ENCODE assay signal across 9 mouse cellular contexts in the genomic region with DNA sequence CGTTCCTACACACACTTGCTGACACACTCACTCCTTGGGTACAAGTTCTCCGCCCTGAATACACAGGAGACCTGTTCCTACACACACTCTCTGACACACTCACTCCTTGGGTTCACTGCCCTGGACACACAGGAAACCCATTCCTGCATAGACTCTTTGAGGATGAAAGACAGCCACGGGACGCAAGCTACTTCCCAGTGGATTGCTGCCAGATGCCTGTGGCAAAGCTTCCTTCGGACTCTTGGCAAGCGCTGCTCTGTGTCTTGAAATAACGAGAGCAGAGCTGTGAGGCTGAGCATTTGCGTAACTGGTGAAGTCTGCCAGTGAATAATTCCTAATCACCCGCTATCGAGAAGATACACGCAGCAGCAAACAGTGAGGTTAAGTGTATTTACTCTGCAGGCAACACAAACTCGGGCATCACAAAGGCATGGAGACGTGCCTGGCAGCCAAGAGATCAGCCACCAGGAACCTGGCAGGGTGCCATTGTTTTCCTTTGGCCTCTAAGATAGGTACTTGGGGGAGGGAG. TPM values are rescaled to one million over a fixed set of nuclear protein-coding genes. Genes with fewer than 3 reads are reported as not detected.
DNase-seq lines count a peak whose midpoint lies in the region; ATAC-seq and TF ChIP-seq lines count a peak whose summit lies in the region.
"Had no signal": no experiment of that assay in that cellular context is flagged by ENCODE, and none has a peak within 500 bp of the region (broad histone marks: within the 10 kb centered on the region; RNA-seq: fewer than 3 reads in every experiment).

No protein-coding gene starts in this region.

- no peak for TF ChIP-seq EP300 in MEL (IDR thresholded peaks at IDR 0.05; ENCODE audit: low read depth in 1 of 2, low read length in 2 of 2)
- TF ChIP-seq EP300 in stomach, postnatal 0 days (optimal IDR thresholded peaks at IDR 0.05), result no peak

- no peaks in the 10 kb centered on the region for H3K36me3 ChIP-seq in MEL (ENCODE audit: control insufficient read depth in 1 of 2, insufficient read depth in 2 of 2, low read length in 2 of 2)
- peaks cover 8% of the 10 kb centered on the region for H3K36me3 ChIP-seq in forebrain, postnatal 0 days (ENCODE audit: insufficient read depth)
- no peaks in the 10 kb centered on the region for H3K36me3 ChIP-seq in stomach, postnatal 0 days (ENCODE audit: control insufficient read depth, insufficient read depth, low read length)

- H3K9me3 ChIP-seq in MEL (replicated peaks; ENCODE audit: insufficient read depth, low read length), result no peaks in the 10 kb centered on the region
- no peaks in the 10 kb centered on the region for H3K9me3 ChIP-seq in forebrain, postnatal 0 days (ENCODE audit: low read length)
- H3K9me3 ChIP-seq in stomach, postnatal 0 days (ENCODE audit: control insufficient read depth, low read length), result no peaks in the 10 kb centered on the region
- H3K9me3 ChIP-seq: neural tube, embryonic 12.5 days had no signal

- WGBS in forebrain, postnatal 0 days, result 14% methylated on average over 13 of the region's 13 CpGs
- 8% methylated on average over 13 of the region's 13 CpGs for WGBS in stomach, postnatal 0 days

- H3K79me2 ChIP-seq in MEL (ENCODE audit: control insufficient read depth, insufficient read depth, low read length, poor library complexity), result no peaks in the 10 kb centered on the region

- no peak for TF ChIP-seq RAD21 in MEL (IDR thresholded peaks at IDR 0.05; ENCODE audit: low read depth, low read length)

- H3K4me3 ChIP-seq in MEL (ENCODE audit: control insufficient read depth in 1 of 2, insufficient read depth in 1 of 2, low read depth in 2 of 2, low read length in 2 of 2), result no peak overlapping the region
- H3K4me3 ChIP-seq in forebrain, postnatal 0 days (ENCODE audit: low read depth, low read length), result no peak overlapping the region
- peak overlapping the region; percentile 8; the same call in 1 of the 2 replicates for H3K4me3 ChIP-seq in stomach, postnatal 0 days (ENCODE audit: low read depth, low read length)
- H3K4me3 ChIP-seq: neural tube, embryonic 12.5 days had no signal

- no peaks in the 10 kb centered on the region for H3K4me1 ChIP-seq in MEL (ENCODE audit: control insufficient read depth in 1 of 2, insufficient read depth in 2 of 2, low read length in 2 of 2)
- H3K4me1 ChIP-seq in forebrain, postnatal 0 days (ENCODE audit: insufficient read depth), result peaks cover 7% of the 10 kb centered on the region
- peaks cover 11% of the 10 kb centered on the region for H3K4me1 ChIP-seq in stomach, postnatal 0 days (replicated peaks; ENCODE audit: control insufficient read depth, insufficient read depth)
- H3K4me1 ChIP-seq: neural tube, embryonic 12.5 days had no signal

- H3K27ac ChIP-seq in MEL (ENCODE audit: control insufficient read depth, low read depth, low read length), result no peak overlapping the region
- peak overlapping the region; percentile 11; the same call in 1 of the 2 replicates for H3K27ac ChIP-seq in forebrain, postnatal 0 days (ENCODE audit: low read depth, low read length)
- peak overlapping the region; percentile 88 for H3K27ac ChIP-seq in stomach, postnatal 0 days (replicated peaks)
- H3K27ac ChIP-seq: neural tube, embryonic 12.5 days had no signal

- intact Hi-C loops in heart, postnatal 25 days (cut with DNase I), result no loop called here

- ATAC-seq in forebrain, postnatal 0 days, result peak; percentile 63
- ATAC-seq in stomach, postnatal 0 days (ENCODE audit: low FRiP score, low TSS enrichment), result peak; percentile 91
- ATAC-seq in erythroid progenitor cell, adult 5-6 weeks (replicated peaks; ENCODE audit: low FRiP score, poor library complexity, severe bottlenecking), result no peak

- peak; percentile 26 for DNase-seq in MEL (ENCODE audit: low read depth, low spot score)
- DNase-seq in adrenal gland, postnatal 25 days, result peak; percentile 73
- peak; percentile 82 for DNase-seq in forebrain, postnatal 0 days
- peak; percentile 77 for DNase-seq in heart, postnatal 25 days (ENCODE audit: low spot score)
- peak; percentile 60 to 70 for DNase-seq in layer of hippocampus, postnatal 10 days (ENCODE audit: low spot score in 2 of 2)
- peak; percentile 86 to 93 for DNase-seq in lung, postnatal 4 days
- DNase-seq in stomach, postnatal 0 days (ENCODE audit: low spot score), result peak; percentile 89

- H3K4me2 ChIP-seq in forebrain, postnatal 0 days (ENCODE audit: low read depth), result no peak overlapping the region
- H3K4me2 ChIP-seq in stomach, postnatal 0 days (replicated peaks; ENCODE audit: low read depth), result peak overlapping the region; percentile 45
- H3K4me2 ChIP-seq: neural tube, embryonic 12.5 days had no signal

- no peak overlapping the region for H3K9ac ChIP-seq in MEL (ENCODE audit: control insufficient read depth, low read depth, low read length, poor library complexity, severe bottlenecking)
- H3K9ac ChIP-seq in forebrain, postnatal 0 days, result no peak overlapping the region
- H3K9ac ChIP-seq in stomach, postnatal 0 days (ENCODE audit: low read length), result 0 out of 2 replicates have a peak overlapping the region, but pooled peaks have one; percentile 1
- H3K9ac ChIP-seq: neural tube, embryonic 12.5 days had no signal

- no peak for TF ChIP-seq POLR2A in MEL (IDR thresholded peaks at IDR 0.05; ENCODE audit: control insufficient read depth in 1 of 2, insufficient read depth in 1 of 2, low read depth in 1 of 2, low read length in 2 of 2, poor library complexity in 1 of 2)

- peaks cover 0 to 1% of the 10 kb centered on the region in 2 experiments; a peak in 1 of 4 replicates for H3K27me3 ChIP-seq in MEL (ENCODE audit: control insufficient read depth in 1 of 2, insufficient read depth in 2 of 2, low read length in 2 of 2)
- no peaks in the 10 kb centered on the region for H3K27me3 ChIP-seq in forebrain, postnatal 0 days (ENCODE audit: insufficient read depth, low read length)
- no peaks in the 10 kb centered on the region for H3K27me3 ChIP-seq in stomach, postnatal 0 days (ENCODE audit: control insufficient read depth, insufficient read depth, low read length)
- H3K27me3 ChIP-seq: neural tube, embryonic 12.5 days had no signal

- TF ChIP-seq CTCF in MEL (IDR thresholded peaks at IDR 0.05 in 2 of 3, conservative IDR thresholded peaks at IDR 0.05 in 1 of 3; ENCODE audit: control insufficient read depth in 1 of 3, insufficient read depth in 1 of 3, low read depth in 2 of 3, low read length in 3 of 3, poor library complexity in 1 of 3, severe bottlenecking in 1 of 3), result no peak
- no peak for TF ChIP-seq CTCF in forebrain, postnatal 0 days (IDR thresholded peaks at IDR 0.05; ENCODE audit: low read depth)
- TF ChIP-seq CTCF in stomach, postnatal 0 days (IDR thresholded peaks at IDR 0.05; ENCODE audit: low read depth), result no peak

TF ChIP-seq in MEL, 35 proteins besides CTCF, POLR2A, EP300 and RAD21:
- TF ChIP-seq MAX (IDR thresholded peaks at IDR 0.05; ENCODE audit: low read length) (no peak), KAT2A (conservative IDR thresholded peaks at IDR 0.05; ENCODE audit: low read depth, low read length) (no peak), UBTF (IDR thresholded peaks at IDR 0.05; ENCODE audit: borderline replicate concordance, insufficient read depth, low read depth, low read length) (no peak), MEF2A (IDR thresholded peaks at IDR 0.05; ENCODE audit: extremely low read depth, insufficient replicate concordance, low read depth, low read length, poor library complexity, severe bottlenecking) (no peak), TBP (IDR thresholded peaks at IDR 0.05; ENCODE audit: low read depth, low read length) (no peak), MAZ (IDR thresholded peaks at IDR 0.05; ENCODE audit: low read depth, low read length) (no peak), POLR2AphosphoS5 (IDR thresholded peaks at IDR 0.05; ENCODE audit: borderline replicate concordance, low read depth, low read length) (no peak), RCOR1 (IDR thresholded peaks at IDR 0.05; ENCODE audit: low read depth, low read length) (no peak), ETS1 (IDR thresholded peaks at IDR 0.05; ENCODE audit: low read depth, low read length) (no peak), SIN3A (IDR thresholded peaks at IDR 0.05; ENCODE audit: low read length) (no peak), JUND (IDR thresholded peaks at IDR 0.05; ENCODE audit: low read depth, low read length) (no peak), NRF1 (IDR thresholded peaks at IDR 0.05; ENCODE audit: insufficient read depth, low read depth, low read length, poor library complexity, severe bottlenecking) (no peak), ZKSCAN1 (IDR thresholded peaks at IDR 0.05; ENCODE audit: low read depth, low read length) (no peak), BHLHE40 (IDR thresholded peaks at IDR 0.05; ENCODE audit: borderline replicate concordance, low read depth, low read length) (no peak)

RNA-seq across cellular contexts. Expression of gene Malsu1, which starts 23.4 kb away (rescaled TPM):
- 27.1 and 27.8 TPM in 2 replicates for total RNA-seq in MEL (2012; rRNA removed)
- 10 to 100 TPM in 1 of 2 experiments, not detected in 1; 60.7 TPM for polyA plus RNA-seq in MEL (2012; ENCODE audit: insufficient read depth in 1 of 2, insufficient read length in 2 of 2, low read depth in 1 of 2, low replicate concordance in 2 of 2, missing spikeins in 1 of 2)
- total RNA-seq in adrenal gland, postnatal 25 days (2021), result 29.6 and 43.0 TPM in 2 replicates
- 25.5 and 28.0 TPM in 2 replicates for total RNA-seq in forebrain, postnatal 0 days (2014; rRNA removed)
- polyA plus RNA-seq in forebrain, postnatal 0 days (2015; fragmentation: Nextera tagmentation; extraction: Ambion mirVana), result 87.3 and 108 TPM in 2 replicates
- total RNA-seq in heart, postnatal 25 days (2021), result 10 to 100 TPM; 35.4 to 36.3 TPM
- total RNA-seq in layer of hippocampus, postnatal 10 days (2021), result 10 to 100 TPM; 24.5 to 34.2 TPM
- 76.6 and 87.6 TPM in 2 replicates for polyA plus RNA-seq in stomach, postnatal 0 days (2015; fragmentation: Nextera tagmentation; extraction: Ambion mirVana)
- 4.2 and 21.6 TPM in 2 replicates for total RNA-seq in erythroid progenitor cell, adult 5-6 weeks (2015; ENCODE audit: low replicate concordance)
- total RNA-seq in erythroid progenitor cell, adult 5-6 weeks (2017; ENCODE audit: low replicate concordance), result 0.45 and 6.3 TPM in 2 replicates

Comparison
In these comparisons a context has a peak if more than half of its experiments do, and no peak if none do; other contexts are left out.
1. DNase-seq: peak in every context shown above with its lines; median percentile 90 in lung, postnatal 4 days; 89 in stomach, postnatal 0 days; 82 in forebrain, postnatal 0 days; 77 in heart, postnatal 25 days; 73 in adrenal gland, postnatal 25 days; 65 in layer of hippocampus, postnatal 10 days; 26 in MEL.